Mouse (Mus musculus) 3T3-L1 (cell line): Measurements from ENCODE around the gene Ptpra.

Experiments
- DNase-seq: peaks from one replicate; pipeline ENCODE4 v3.0.0-alpha.2; 2015; ENCODE audit warnings: low read depth, low spot score

Gene Ptpra

DNA sequence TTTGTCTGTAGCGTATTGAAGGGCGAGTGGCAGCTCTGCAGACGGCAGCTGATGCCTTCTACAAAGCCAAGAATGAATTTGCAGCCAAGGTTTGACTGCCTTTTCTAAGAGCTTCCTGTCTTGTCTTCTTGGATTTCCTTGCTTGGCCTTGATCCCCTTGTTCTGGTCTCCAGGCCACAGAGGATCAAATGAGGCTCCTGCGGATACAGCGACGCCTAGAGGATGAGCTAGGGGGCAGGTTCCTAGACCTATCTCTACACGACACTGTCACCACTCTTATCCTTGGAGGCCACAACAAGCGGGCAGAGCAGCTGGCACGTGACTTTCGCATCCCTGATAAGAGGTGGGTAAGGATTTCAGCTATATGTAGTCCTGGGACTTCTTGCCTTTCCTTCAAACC, 7.9 kb upstream of the Ptpra start:
- DNase-seq, result no peak

DNA sequence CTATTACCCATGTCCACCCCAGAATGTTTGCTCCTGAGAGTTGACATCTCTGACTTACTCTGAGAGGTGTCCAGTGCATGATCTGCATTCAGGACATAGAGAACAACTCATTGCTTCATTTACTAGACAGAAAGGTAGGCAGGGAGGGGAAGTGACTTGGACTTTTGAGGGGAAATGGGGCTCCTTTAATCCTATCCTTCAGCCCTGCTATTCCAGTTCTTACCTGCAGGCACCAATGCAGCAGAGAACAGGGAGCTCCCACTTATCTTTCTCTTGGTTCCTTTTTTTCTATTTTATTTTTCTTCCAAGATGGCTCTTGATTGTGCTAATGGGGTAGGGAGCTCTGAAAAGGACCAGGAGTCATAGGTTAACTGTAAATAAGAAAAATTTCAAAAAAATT, 1.6 kb upstream of the Ptpra start:
- peak; percentile 50 for DNase-seq

DNA sequence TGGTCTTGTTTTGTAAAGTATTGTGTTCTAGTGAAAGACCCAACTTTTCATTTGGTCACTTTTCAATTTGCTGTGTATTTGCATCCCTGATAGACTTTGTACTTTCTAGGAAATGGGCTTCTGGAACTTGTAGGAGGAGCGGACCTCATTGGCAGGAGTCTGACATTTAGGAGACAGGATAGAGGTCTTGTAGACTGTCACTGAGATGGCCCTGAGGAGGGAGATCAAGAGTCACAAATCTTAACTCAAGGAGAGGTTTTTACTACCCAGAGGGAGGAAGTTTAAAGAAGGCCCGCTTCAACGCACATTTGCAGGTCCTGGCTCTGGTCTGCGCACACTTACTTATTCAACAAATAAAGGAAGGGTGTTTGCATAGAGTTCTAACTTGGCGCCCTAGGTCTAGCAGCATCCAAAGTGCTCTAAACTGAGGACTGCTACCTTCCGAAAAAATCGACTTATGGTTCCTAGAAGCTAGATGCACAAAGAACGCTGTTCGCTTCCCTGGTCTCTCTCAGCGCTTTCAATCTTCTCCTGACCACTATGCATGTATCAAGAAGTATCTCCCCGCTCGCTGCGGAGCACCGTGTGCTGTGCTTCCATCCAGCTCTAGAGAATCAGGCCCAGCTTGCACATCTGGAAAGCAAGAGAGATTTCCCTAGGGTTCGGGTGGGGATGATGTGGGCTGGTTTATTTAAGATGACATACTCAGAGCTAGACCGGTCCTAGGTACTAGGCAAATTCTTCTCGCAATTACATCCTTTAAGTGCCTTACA, 871 bp upstream of the Ptpra start:
- peak; percentile 63 for DNase-seq

DNA sequence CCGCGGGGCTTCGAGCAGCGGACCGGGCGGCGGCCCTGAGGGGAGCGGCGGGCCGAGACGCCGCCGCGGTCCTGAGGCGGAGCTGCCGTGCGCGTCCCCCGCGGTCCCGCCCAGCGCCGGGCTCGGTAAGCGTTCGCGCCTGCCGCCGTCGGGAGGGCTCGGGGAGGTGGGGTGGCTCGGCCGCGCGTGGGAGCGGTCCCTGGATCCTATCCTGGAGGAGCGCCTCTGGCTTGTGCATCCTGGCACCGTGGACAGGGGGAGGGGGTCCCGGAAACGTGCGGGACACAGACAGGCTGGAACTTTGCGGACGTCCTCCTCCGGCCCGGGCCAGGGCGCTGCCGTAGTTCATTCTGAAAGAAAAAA, 337 bp downstream of the Ptpra start:
- peak; percentile 52 for DNase-seq

DNA sequence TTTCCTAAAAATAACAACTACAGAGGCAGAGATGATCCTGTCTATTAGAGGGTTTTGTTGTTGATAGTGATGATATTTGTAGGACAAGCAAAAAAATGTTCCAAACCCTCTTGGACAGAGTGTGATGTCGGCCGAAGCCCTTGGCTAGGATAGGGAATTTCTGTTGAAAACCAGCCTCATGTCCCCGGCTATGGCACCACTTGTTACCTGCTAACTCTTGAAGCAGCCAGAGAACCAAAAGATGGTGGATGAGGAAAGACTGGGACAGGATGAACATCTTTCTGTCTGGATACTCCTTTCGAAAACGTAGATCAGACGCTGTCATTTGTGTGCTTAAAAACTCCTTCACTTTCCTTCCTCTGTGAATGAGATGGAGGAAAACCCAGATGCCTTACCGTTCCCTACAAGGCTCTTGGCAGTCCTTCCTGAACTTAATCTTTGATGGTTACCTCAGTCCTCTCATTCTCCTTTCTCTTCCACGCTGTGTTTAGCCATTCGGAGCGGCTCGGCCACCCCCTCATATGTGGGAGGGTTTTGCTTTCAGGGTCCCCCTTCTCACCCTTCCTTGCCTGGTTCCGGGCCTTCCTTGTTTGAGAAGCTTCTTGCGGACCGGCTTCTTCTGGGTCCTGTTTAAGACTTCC, 1.1 kb downstream of the Ptpra start:
- DNase-seq, result peak; percentile 43

DNA sequence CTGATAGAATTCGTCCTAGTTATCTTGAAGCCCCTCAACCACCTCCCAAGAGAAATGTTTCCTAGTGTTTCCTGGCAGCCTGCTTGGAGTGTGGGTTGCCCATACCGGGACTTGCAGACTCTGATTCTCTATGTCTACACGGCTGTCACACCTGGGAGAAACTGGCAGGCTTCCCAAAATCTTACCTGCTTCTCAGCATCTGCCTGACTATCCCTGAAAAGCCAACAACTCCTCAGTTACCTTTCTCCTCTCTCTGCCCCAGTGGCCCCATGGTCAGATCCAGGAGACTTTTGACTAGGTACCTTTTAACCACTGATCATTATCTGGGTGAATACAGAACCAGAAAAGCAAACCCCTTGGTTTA, 1.6 kb downstream of the Ptpra start:
- DNase-seq, result no peak

DNA sequence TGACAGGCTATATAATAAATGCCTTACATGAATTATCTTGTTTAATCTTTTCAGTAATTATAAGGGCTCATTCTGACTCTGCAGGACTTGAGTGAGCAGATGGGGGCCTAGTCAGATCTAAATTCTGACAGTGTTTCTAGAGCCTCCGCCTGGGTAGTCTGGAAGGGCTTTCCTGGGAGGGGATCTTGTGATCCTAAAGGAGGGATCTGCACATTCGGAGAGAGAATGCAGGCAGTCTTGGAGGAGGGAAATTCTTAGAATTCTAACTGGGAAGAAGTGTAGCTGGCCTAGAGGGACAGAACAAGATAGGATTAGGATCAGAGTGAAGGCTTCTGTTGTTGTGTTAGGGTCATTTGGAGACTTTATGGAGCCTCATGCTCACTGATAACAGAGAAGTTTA, 2.2 kb downstream of the Ptpra start:
- DNase-seq, result no peak

DNA sequence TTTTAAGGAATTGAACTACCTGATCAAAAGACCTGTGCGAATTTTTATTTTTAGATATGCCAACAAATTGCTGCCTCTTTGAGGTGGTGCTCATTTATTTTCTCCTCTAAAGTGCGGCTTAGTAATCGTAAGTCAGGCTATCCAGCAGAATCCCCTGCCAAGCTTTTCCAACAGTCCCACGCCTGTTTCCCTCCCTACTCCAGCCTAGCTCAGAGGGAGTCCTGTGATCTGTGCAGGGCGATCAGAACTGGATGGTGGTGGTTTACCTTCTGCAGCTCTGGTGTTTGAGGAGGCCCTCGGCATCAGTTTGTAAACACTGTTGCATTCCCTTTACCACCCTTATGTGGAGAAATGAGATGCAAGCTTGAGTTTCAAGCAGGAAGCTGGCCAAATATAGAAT, 3.3 kb downstream of the Ptpra start:
- no peak for DNase-seq

DNA sequence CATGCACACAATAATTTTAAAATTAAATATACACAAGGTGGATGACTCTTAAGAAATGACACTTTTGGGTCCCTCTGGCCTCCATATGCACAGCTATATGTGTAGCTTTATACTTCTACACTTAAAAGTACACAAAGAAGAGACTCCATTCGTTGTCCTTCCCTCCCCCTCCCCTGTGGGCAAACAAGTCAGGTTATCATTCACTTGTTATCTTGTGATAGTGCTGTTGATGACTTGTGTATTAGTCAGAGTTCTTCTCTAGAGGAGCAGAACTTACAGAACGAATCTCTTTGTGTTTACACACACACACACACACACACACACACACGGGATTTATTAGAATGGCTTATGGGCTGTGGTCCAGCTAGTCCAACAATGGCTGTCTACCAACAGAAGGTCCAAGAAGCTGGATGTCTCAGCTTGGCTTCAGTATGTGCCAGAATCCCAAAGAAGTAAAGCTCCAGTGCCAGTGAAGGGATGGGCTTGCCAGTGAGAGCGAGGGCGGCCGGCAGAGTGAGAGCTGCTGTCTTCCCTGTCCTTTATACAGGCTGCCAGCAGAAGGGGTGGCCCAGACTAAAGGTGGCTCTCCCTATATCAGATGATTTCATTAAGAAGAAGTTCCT, 4.8 kb downstream of the Ptpra start:
- peak; percentile 46 for DNase-seq

DNA sequence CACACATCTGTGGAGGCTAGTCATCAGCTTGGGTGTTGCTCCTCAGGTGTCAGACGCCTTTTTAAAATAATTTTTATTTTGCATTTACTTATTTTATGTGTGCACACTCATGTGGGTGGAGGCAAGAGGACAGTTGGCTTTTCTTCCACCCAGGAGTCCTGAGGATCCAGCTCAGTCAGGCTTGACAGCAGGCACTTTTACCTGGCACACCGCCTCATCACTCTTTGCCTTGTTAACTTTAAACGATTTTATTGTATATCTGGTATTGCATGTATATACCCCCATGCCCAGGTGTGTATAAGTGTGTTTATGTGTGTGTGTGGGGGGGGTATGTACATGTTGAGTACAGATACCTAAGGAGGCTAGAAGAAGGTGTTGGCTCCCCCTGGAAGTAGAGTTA, 7.8 kb downstream of the Ptpra start:
- DNase-seq, result no peak

DNA sequence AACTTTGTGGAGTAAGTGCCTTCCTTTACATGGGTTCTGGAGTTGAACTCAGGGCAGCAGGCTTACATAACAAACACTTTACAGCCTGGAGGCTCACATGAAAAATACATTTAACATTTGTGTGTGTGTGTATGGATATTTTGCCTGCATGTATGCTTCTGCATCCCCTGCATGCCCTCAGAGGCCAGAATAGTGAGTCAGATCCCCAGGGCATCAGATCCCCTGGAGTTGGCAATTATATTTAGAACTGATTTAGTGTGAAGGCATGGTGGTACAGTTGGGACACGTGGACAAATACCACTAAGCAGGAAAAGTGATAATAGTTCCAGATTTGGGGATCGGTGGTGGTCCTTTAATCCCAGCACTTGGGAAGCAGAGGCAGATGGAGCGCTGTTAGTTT, 9.5 kb downstream of the Ptpra start:
- peak; percentile 78 for DNase-seq

DNA sequence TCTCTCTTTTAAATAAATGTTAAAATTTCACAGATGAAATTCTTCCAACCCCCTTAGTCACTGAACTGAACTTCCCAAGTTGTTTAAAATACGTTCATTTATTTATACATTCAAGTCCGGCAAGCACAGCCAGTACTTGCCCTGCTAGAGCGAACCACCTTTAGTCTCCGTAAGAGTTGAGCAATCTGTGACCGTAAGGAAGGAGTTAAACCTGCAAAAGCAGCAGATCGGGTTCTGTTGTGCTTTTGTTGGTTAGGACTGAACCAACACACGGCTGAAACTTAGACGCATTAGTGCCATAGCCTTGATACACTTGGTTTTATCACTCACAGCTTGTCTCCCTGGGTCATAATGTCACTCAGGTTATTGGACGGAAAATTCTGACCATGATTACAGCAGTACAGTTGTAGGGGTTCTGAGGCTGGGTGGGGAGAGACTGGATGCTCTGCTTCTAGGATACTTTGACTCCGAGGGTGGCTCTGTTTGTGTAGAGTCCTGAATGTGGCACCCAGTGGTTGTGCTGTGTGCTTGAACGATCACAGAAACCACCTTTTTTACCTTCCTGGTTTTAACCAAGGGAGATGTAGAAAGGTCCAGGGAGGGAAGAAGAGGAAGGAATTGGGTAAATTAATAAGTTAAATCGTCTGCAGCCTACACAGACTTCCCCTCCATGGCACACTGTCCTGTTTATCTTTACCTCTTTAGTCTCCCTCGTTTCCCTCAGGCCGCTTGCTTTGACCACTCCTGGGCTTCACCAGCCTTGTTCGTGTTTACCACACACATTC, 11.4 kb downstream of the Ptpra start:
- DNase-seq, result no peak

DNA sequence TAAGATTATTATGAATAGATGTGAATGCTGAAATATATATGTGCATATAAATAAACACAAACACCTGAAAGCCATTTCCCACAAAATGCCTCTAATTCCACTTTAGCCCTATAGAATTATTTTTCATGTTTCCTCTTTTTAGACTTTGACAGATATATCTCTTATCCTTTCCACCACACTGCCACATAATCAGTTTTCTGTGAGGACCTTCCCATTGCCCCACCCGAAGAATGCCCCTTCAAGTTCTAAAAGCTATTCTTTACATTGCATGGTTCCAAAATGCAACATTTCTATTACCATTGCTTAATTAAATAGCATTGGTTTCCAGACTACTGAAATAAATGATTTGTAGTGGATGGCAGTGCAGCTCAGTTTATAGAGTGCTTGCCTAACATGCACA, 16.4 kb downstream of the Ptpra start:
- DNase-seq, result no peak

DNA sequence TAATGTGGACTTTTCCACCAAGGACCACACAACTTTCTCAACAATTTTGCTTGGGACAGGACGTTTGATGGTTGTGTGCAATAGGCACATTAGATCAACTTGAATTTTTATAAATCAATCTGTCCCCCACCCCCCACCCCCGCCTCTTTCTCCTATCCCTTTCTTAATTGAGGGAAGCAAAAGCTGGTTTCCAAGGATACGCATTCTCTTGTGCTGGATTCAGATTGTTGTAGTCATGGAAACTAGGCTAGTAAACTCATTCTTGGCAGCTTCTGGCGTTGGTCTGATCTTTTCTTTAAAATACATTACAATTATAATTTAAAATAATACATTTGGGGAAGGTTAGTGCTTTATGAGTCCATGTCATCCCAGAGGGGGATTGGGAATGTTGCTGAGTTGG, 19.3 kb downstream of the Ptpra start:
- DNase-seq, result no peak

DNA sequence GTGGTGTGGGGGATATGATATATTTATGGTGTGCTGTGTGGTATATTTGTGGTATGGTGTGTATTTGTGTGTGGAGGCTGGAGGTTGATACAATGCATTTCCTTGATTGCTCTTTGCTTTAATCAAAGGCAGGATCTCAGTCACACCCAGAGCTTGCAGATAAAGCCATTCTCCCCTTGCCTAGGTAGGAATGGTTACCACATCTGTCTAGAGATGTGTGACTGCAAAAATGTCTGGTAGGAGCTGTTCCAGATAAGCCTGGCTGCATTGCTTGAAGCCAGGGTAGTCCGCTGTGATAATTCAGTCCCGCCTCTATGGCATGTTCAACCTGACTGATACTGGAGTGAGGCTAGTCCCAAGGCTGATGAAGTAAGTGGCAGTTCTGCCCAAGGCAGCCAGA, 19.9 kb downstream of the Ptpra start:
- DNase-seq, result no peak

DNA sequence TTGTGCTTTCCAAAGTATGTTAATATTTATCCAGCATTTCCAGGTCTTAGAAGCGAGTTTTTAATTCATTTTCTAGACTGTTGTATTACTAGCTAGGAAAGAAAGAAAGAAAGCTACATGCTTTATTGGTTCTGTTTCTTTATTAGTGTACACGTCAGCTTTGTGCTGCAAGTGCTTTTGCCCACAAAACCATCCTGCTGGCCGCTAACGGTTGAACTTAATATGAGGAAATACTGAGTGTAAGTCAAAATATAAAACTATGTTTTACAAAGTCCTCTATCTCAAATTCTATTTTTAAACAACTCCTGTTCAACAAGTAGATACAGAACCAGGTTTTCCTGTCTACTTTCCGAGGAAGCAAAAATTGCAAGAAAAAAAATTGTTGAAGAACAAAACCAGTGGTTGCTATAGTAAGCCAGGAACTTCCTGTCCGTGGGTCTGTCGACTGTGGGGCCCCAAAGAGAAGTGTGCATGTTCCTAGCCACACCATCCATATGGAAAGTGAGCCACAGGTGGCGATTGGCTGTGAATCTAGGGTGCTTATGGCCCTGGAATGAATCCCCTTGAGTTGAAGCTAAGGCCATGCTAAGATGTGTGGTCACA, 22.9 kb downstream of the Ptpra start:
- DNase-seq, result no peak

DNA sequence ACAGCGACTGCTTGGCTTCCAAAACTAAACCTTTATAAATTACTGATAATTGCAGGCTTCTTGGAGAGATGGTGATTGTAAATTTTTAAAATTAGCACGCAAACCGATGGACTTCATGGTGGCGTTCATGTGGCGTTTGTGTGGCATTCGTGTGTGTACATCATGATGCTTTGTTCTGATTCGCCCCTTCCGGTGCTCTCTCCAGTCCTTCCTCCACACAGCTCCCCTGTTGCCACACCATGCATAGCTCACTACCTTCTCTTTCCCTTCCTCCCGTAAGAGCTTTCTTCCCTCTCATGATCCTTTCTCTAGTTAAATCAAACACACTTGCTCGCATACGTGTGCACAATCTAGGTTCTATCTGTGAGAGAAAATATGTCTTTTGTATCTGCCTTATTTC, 25.7 kb downstream of the Ptpra start:
- no peak for DNase-seq

DNA sequence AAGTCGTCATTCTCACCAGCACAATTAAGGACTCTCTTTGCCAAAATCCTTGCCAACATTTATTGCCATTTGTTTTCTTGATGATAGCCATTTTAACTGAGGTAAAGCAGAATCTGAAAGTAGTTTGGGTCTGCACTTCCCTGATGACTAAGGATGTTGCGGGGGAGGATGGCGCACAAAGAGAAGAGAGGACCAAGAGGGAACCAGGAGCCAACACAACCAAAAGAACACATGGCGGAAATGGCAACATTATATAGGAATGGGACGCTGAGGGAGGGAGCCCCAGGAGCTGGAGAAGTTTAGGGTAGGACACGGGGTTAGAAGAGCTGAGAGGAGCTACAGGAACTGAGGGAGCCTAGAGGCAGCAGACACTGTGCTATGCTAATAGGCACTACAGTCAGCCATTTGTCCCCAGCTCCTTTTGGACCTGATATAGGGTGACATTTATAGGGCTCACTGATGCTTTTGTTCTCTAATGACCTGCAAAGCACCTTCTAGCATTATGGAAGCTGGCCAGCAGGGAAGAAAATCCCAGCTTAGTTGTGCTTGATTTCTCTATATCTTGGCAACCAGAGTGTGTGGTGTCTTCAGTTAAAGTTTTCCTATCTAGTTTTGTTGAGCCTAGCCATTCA, 26.7 kb downstream of the Ptpra start:
- no peak for DNase-seq

DNA sequence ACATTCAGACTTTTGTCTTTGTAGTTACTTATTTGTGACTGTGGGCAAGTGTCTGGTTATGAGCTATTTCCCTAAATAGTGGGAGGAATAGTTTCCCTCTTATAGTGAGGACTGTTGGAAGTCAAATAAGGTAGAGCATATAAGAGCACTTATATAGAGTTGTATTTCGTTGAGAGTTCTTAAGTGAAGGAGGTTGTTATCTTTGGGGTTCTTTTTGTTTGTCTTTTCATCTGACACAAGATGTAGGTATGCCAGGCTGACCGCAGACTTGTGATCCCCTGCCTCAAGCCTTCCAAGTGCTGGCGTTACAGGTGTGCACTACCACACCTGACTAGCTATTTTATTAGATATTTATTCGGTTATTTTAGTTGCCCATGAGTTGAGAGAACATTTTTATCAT, 32.1 kb downstream of the Ptpra start:
- DNase-seq, result no peak

DNA sequence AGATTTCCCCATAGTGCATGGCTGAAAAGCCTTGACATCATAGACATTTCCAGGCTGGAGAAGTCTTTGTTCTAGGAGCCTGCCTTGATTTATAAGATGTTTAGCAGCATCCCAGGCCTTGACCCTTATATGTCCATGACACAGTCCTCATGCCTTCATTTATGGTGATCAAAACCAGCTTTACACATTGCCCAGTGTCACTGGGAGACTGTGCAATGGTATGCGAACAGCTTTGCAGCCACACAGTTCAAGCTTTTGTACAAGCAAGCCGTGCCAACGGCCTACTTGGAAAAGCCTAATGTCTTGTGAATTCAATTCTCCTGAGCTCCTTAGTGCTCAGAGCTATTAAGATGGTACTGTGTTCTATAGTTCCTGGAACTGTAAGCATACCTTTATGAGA, 32.6 kb downstream of the Ptpra start:
- no peak for DNase-seq

DNA sequence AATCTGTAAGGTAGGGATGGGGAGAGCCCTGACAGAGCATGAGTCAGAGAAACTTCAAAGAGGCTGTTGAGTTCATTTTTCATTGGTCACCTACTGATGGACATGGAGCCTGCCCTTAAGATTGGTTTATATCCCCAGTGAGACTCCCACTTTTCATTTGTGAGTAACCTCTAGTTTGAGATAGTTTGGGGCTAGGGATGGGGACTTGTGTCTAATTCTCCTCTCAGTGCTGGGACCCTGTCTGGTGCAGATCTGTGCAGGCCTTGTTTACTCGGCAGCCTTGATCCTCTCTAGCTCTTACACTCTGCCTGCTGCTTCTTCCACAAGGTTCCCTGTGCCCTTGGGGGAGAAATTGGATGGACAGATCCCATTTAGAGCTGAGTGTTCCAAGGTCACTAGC, 34.1 kb downstream of the Ptpra start:
- no peak for DNase-seq

DNA sequence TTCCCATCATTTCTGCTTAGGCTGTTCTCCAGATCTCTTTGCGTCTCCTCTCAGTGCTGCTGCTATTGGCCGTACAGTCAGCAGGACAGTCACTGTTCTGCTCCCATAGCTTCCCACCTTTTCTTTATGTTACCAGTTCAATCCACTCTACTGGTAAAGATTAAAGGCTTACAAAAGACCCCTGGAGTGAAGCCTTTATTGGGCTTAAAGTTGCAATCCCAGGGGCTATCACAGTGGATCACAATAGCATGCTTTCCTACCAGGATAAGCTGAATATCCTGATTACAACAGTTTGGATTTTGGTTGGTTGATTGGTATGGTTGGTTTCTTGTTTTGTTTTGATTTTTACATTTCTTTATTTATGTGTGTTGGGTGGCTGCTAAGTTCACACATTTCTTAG, 37.9 kb downstream of the Ptpra start:
- DNase-seq, result no peak
